Mouse (Mus musculus) CH12.LX (cell line): ENCODE results near the gene Adamts16. TPM values are rescaled to one million over a fixed set of nuclear protein-coding genes. Genes with fewer than 3 reads are reported as not detected.

Experiments
- DNase-seq: peaks from one replicate; pipeline ENCODE4 v3.0.0-alpha.2; 2013; ENCODE audit errors: extremely low read depth
- H3K27ac ChIP-seq: 2 replicates; pipeline ENCODE4 v1.5.1; 2012; ENCODE audit warnings: low read depth, mild to moderate bottlenecking, control low read depth, moderate library complexity; ENCODE audit not compliant: insufficient read depth
- H3K27me3 ChIP-seq: replicated peaks from 2 replicates; pipeline ENCODE3; 2012; ENCODE audit warnings: inconsistent platforms
- H3K36me3 ChIP-seq, 2 experiments: replicated peaks in 1 of 2; 2 replicates each; pipeline versions ENCODE3 to v1.6.1; 2012; ENCODE audit warnings: inconsistent platforms in 1 of 2, low read length in 1 of 2, mild to moderate bottlenecking in 1 of 2, mixed read lengths in 1 of 2, moderate library complexity in 1 of 2; ENCODE audit not compliant: control insufficient read depth in 1 of 2, insufficient read depth in 1 of 2
- H3K4me1 ChIP-seq, 2 experiments: 2 replicates each; pipeline ENCODE4 v1.6.1; 2012; ENCODE audit warnings: inconsistent platforms in 1 of 2, moderate library complexity in 1 of 2; ENCODE audit not compliant: insufficient read depth in 2 of 2, control insufficient read depth in 1 of 2
- H3K4me2 ChIP-seq: 2 replicates; pipeline ENCODE4 v1.6.1; 2012; ENCODE audit warnings: low read depth, mild to moderate bottlenecking, control low read depth; ENCODE audit not compliant: poor library complexity, insufficient read depth, severe bottlenecking
- H3K4me3 ChIP-seq, 3 experiments: fragments of 150-350 bp in 1 of 3; sonication (generic) in 1 of 3; replicated peaks in 1 of 3; 2 replicates each; pipeline versions ENCODE3 to v1.5.1; 2011 to 2012; ENCODE audit warnings: low read depth in 2 of 3, low read length in 2 of 3, mild to moderate bottlenecking in 2 of 3, moderate library complexity in 2 of 3, control low read depth in 1 of 3, improper control_type of control experiment in 1 of 3, inconsistent platforms in 1 of 3, mixed read lengths in 1 of 3; ENCODE audit not compliant: poor library complexity in 1 of 3
- H3K79me2 ChIP-seq: replicated peaks from 2 replicates; pipeline ENCODE4 v1.6.1; 2012; ENCODE audit warnings: mild to moderate bottlenecking, moderate library complexity; ENCODE audit not compliant: control insufficient read depth, poor library complexity, insufficient read depth, severe bottlenecking; ENCODE audit errors: extremely low read depth
- H3K9ac ChIP-seq: 2 replicates; pipeline ENCODE4 v1.6.1; 2012; ENCODE audit warnings: low read depth, mild to moderate bottlenecking, control low read depth, moderate library complexity; ENCODE audit not compliant: insufficient read depth
- H3K9me3 ChIP-seq: replicated peaks from 2 replicates; pipeline ENCODE3; 2012; ENCODE audit warnings: low read length, inconsistent platforms, mixed read lengths
- BHLHE40 ChIP-seq: IDR thresholded peaks from 2 replicates; pipeline ENCODE4 v1.6.1; 2011; ENCODE audit warnings: mild to moderate bottlenecking, low read depth, low read length, improper control_type of control experiment
- CHD2 ChIP-seq: IDR thresholded peaks from 2 replicates; pipeline ENCODE4 v1.6.1; 2011; ENCODE audit warnings: low read length, improper control_type of control experiment
- CTCF ChIP-seq, 2 experiments: IDR thresholded peaks in 1 of 2; conservative IDR thresholded peaks in 1 of 2; 2 replicates each; pipeline ENCODE4 v1.5.1; 2011 to 2012; ENCODE audit warnings: low read depth in 2 of 2, low read length in 2 of 2, improper control_type of control experiment in 1 of 2, inconsistent platforms in 1 of 2, mild to moderate bottlenecking in 1 of 2, moderate library complexity in 1 of 2
- EP300 ChIP-seq: IDR thresholded peaks from 2 replicates; pipeline ENCODE4 v1.6.1; 2011; ENCODE audit warnings: low read length, improper control_type of control experiment
- ETS1 ChIP-seq: conservative IDR thresholded peaks from 2 replicates; pipeline ENCODE4 v1.6.1; 2012; ENCODE audit warnings: low read depth, mild to moderate bottlenecking, inconsistent platforms, low read length, improper control_type of control experiment, moderate library complexity
- IRF4 ChIP-seq: IDR thresholded peaks from 2 replicates; pipeline ENCODE4 v1.6.1; 2014; ENCODE audit warnings: low read depth, mild to moderate bottlenecking, inconsistent platforms, low read length, improper control_type of control experiment
- JUN ChIP-seq: IDR thresholded peaks from 2 replicates; pipeline ENCODE4 v1.6.1; 2011; ENCODE audit warnings: low read depth, mild to moderate bottlenecking, low read length, improper control_type of control experiment, moderate library complexity; ENCODE audit not compliant: insufficient read depth
- MAX ChIP-seq: IDR thresholded peaks from 2 replicates; pipeline ENCODE4 v1.6.1; 2011; ENCODE audit warnings: low read length, improper control_type of control experiment
- MEF2A ChIP-seq: IDR thresholded peaks from 2 replicates; pipeline ENCODE4 v1.6.1; 2014; ENCODE audit warnings: low read depth, mild to moderate bottlenecking, inconsistent platforms, low read length, improper control_type of control experiment, borderline replicate concordance
- POLR2AphosphoS2 ChIP-seq: IDR thresholded peaks from 2 replicates; pipeline ENCODE4 v1.6.1; 2011; ENCODE audit warnings: low read depth, low read length, improper control_type of control experiment
- SIN3A ChIP-seq: IDR thresholded peaks from 2 replicates; pipeline ENCODE4 v1.6.1; 2012; ENCODE audit warnings: low read length, improper control_type of control experiment, inconsistent platforms
- SMC3 ChIP-seq: IDR thresholded peaks from 2 replicates; pipeline ENCODE4 v1.6.1; 2011; ENCODE audit warnings: low read depth, low read length, improper control_type of control experiment
- TBP ChIP-seq: conservative IDR thresholded peaks from 2 replicates; pipeline ENCODE4 v1.6.1; 2011; ENCODE audit warnings: low read depth, low read length, improper control_type of control experiment
- TCF12 ChIP-seq: IDR thresholded peaks from 2 replicates; pipeline ENCODE4 v1.6.1; 2014; ENCODE audit warnings: low read depth, mild to moderate bottlenecking, inconsistent platforms, low read length, improper control_type of control experiment
- UBTF ChIP-seq: IDR thresholded peaks from 2 replicates; pipeline ENCODE4 v1.6.1; 2012; ENCODE audit warnings: low read depth, mild to moderate bottlenecking, inconsistent platforms, low read length, improper control_type of control experiment, moderate library complexity
- USF2 ChIP-seq: conservative IDR thresholded peaks from 2 replicates; pipeline ENCODE4 v1.6.1; 2011; ENCODE audit warnings: low read depth, low read length, improper control_type of control experiment
- ZKSCAN1 ChIP-seq: IDR thresholded peaks from 2 replicates; pipeline ENCODE4 v1.6.1; 2012; ENCODE audit warnings: low read depth, inconsistent platforms, low read length, improper control_type of control experiment, borderline replicate concordance
- ZNF384 ChIP-seq: IDR thresholded peaks from 2 replicates; pipeline ENCODE4 v1.6.1; 2012; ENCODE audit warnings: low read depth, low read length, improper control_type of control experiment, inconsistent platforms
- dilution Hi-C: fragments of 300-500 bp; cut with MboI; formaldehyde crosslinking; loops from 2 replicates; pipeline ENCODE4 v1.14.3; 2020; ENCODE audit warnings: low sequenced_read_pairs; ENCODE audit not compliant: extremely low pct_unique_long_range_greater_than_20kb, extremely low pct_ligation_motif_present
- in situ Hi-C: fragments of 300-500 bp; cut with MboI; formaldehyde crosslinking; loops from 3 replicates; pipeline ENCODE4 v1.14.3; 2019; ENCODE audit warnings: low sequenced_read_pairs, low pct_ligation_motif_present, low pct_unique_long_range_greater_than_20kb, mixed read lengths
- polyA plus RNA-seq: library from polyadenylated mRNA; unstranded; fragments of >175 nt; gene quantifications from 2 replicates; pipeline ENCODE4 v1.2.1, GENCODE M21; 2012; ENCODE audit warnings: low read depth; ENCODE audit not compliant: insufficient read length
- total RNA-seq, 2 experiments: library from RNA; depleted of rRNA; stranded (reverse); fragments of 300-350 nt in 1 of 2; fragments of >200 nt in 1 of 2; gene quantifications; 2 replicates each; pipeline ENCODE4 v1.2.3; 2012 to 2014

Gene Adamts16
- total and polyA plus RNA-seq, 3 experiments, result not detected

- TF ChIP-seq USF2, result no peak
- DNase-seq, result no peak
- no peaks in the 10 kb centered on the region for H3K79me2 ChIP-seq
- no peak overlapping the region for H3K9ac ChIP-seq
- no peaks in the 10 kb centered on the region for H3K36me3 ChIP-seq
- in situ Hi-C loops, result no loop called here
- dilution Hi-C loops, result no loop called here
- H3K27ac ChIP-seq, result no peak overlapping the region
- H3K4me3 ChIP-seq, result no peak overlapping the region
- no peak overlapping the region for H3K4me2 ChIP-seq
- no peaks in the 10 kb centered on the region for H3K4me1 ChIP-seq
- no peaks in the 10 kb centered on the region for H3K9me3 ChIP-seq
- H3K27me3 ChIP-seq, result no peaks in the 10 kb centered on the region
These were observed 81.4 kb downstream of the Adamts16 start for GRCm38 (mm10) chr13:70760186-70760585.

- H3K4me1 ChIP-seq, result peaks cover 16 to 42% of the 10 kb centered on the region in 2 experiments
- in situ Hi-C loops, result no loop called here
- dilution Hi-C loops, result no loop called here
- H3K27ac ChIP-seq, result no peak overlapping the region
- 0 out of 2 replicates have a peak overlapping the region, but pooled peaks have one; percentile 6 for H3K9ac ChIP-seq
- no peaks in the 10 kb centered on the region for H3K9me3 ChIP-seq
- no peaks in the 10 kb centered on the region for H3K79me2 ChIP-seq
- H3K4me2 ChIP-seq, result peak overlapping the region; percentile 90
- no peaks in the 10 kb centered on the region for H3K27me3 ChIP-seq
- no peaks in the 10 kb centered on the region for H3K36me3 ChIP-seq
- TF ChIP-seq SMC3 (no peak), ETS1 (peak; percentile 83), ZKSCAN1 (no peak), JUN (peak; percentile 48; the same call in 1 of the 2 replicates), TBP (no peak), IRF4 (peak; percentile 32; the same call in 1 of the 2 replicates), SIN3A (no peak), EP300 (no peak), CTCF (conservative IDR thresholded peaks at IDR 0.05 in 1 of 2, IDR thresholded peaks at IDR 0.05 in 1 of 2; ENCODE audit: low read depth in 2 of 2, low read length in 2 of 2) (no peak), UBTF (no peak), BHLHE40 (peak; percentile 55), POLR2AphosphoS2 (no peak), MAX (no peak), TCF12 (no peak; the same call in 1 of the 2 replicates), ZNF384 (no peak), CHD2 (no peak), MEF2A (peak; percentile 31; the same call in 1 of the 2 replicates)
- H3K4me3 ChIP-seq, result peak overlapping the region in 1 of 3 experiments; percentile 8
- peak; percentile 83 for DNase-seq
These were observed 95.2 kb downstream of the Adamts16 start for GRCm38 (mm10) chr13:70746294-70747008.
